Mouse (Mus musculus): ENCODE measurements around the gene Fmc1. TPM values are rescaled to one million over a fixed set of nuclear protein-coding genes. Genes with fewer than 3 reads are reported as not detected.
"Not testable (repeated sequence)": the region's sequence is repeated elsewhere in the genome, so short reads cannot be mapped to it uniquely, and the experiment has no call there.

Gene Fmc1
- 10 to 100 TPM; 52.0 to 55.9 TPM for total RNA-seq (2021)
- long read RNA-seq, experiment 1, transcript Fmc1-201 (2 exons, 479 nt): major isoform, 7 of 8 reads
- long read RNA-seq, experiment 1, partial matches to known transcripts: 0 of 8 reads
- long read RNA-seq, experiment 1, other reads (novel, unspliced or antisense): 1 of 8 reads
- long read RNA-seq, experiment 2, transcript Fmc1-201 (2 exons, 479 nt): major isoform, 39 of 44 reads
- long read RNA-seq, experiment 2, partial matches to known transcripts: 5 of 44 reads
- long read RNA-seq, experiment 2, other reads (novel, unspliced or antisense): 0 of 44 reads

GRCm38 (mm10) chr6:38533428-38534405 lies at the start of gene Fmc1:
Gene Fmc1 (plus strand): TSS chr6:38533502.
- DNase-seq (ENCODE audit: low spot score in 2 of 2): peak; percentile 98 to 99

GRCm38 (mm10) chr6:38492550-38492949 lies 40.8 kb upstream of the Fmc1 start:
- peak in 1 of 2 experiments; percentile 22 for DNase-seq (ENCODE audit: low spot score in 2 of 2)

DNA sequence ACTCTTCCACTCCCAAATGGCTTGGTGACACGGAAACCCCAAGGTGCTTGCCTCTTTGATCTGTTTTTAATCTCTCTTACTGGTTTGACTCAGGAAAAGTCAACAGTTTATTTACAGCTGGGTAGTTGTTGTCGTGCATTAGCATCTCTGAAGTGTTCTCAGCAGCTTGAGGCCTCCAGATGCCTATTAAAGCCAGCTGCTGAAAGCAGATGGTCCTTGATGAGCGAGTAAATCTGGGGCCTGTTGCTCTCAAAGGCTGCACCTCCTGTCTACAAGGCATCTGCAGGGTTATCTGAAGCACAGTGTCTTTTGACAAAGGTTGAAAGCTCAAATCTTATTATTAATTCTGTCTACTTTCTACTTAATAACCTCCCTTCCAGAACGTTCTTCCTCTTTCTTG lies 37.7 kb upstream of the Fmc1 start:
- DNase-seq (ENCODE audit: low spot score in 2 of 2): no peak

GRCm38 (mm10) chr6:38512096-38512495 lies 21.2 kb upstream of the Fmc1 start:
- no peak for DNase-seq (ENCODE audit: low spot score in 2 of 2)

- DNase-seq (ENCODE audit: low spot score in 2 of 2): no peak
Observed at GRCm38 (mm10) chr6:38512830-38513229, 20.5 kb upstream of the Fmc1 start.

- DNase-seq (ENCODE audit: low spot score in 2 of 2): no peak
Observed at GRCm38 (mm10) chr6:38515201-38515600, 18.1 kb upstream of the Fmc1 start.

GRCm38 (mm10) chr6:38523851-38524250 lies 9.5 kb upstream of the Fmc1 start:
- DNase-seq (ENCODE audit: low spot score in 2 of 2): no peak

GRCm38 (mm10) chr6:38531211-38531820 lies 2.0 kb upstream of the Fmc1 start:
- DNase-seq (ENCODE audit: low spot score in 2 of 2): peak in 1 of 2 experiments; percentile 18

- peak in 1 of 2 experiments; percentile 20 for DNase-seq (ENCODE audit: low spot score in 2 of 2)
Observed at GRCm38 (mm10) chr6:38532500-38533420, 542 bp upstream of the Fmc1 start.

DNA sequence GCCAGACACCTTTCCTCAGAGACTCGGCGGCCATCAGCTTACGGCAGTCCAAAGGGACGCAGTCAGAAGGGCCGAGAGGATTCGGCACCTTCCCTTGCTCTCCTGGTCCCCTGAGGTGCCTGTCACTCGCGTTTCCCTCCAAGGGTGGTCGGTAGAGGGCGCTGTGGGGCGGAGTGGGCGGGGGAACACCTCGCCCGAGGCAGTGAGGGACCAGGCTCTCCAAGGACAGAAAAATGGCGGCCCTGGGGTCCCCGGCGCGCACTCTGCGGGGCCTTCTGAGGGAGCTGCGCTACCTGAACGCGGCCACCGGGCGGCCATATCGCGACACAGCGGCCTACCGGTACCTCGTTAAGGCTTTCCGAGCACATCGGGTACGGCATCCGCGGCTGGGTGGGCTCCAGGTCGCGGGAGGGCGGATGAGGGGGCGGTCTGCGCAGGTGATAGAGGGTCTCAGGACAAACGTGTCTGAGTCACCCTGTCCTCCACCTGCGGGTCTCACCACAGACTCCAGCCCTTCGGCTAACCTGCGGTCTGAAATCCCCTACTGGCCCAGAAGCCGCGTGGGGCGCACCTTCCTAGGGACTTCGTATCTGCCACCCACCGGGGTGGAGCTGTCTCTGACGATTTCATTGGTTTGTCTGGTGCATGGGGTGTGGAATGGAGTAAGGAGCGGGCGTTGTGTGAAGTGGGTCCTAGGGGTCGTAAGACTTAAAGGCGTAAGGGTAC lies 1.5 kb downstream of the Fmc1 start:
- DNase-seq (ENCODE audit: low spot score in 2 of 2): peak; percentile 96 to 98

- DNase-seq (ENCODE audit: low spot score in 2 of 2): no peak
Observed at GRCm38 (mm10) chr6:38535366-38535690, 2.0 kb downstream of the Fmc1 start.

DNA sequence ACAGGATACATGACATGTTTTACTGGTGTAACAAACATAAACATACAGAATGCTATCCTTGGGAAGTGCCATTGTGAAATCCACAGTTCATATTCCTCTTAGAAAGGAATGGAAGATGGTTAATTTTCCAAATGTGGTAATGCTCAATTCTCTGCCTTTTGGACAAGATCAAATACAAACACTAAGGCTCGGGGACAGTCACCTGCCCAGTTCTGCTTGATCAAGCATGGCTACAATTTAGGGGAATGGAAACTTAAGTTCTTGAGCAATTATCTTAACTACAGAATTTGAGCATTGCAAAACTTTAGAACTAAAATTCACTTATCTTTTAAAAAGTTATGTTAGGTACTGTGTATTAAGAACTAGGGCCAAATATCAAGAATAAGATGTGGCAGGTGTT lies 2.5 kb downstream of the Fmc1 start:
- no peak for DNase-seq (ENCODE audit: low spot score in 2 of 2)

GRCm38 (mm10) chr6:38544141-38544540 lies 10.8 kb downstream of the Fmc1 start:
- not testable (repeated sequence) for DNase-seq (ENCODE audit: low spot score in 2 of 2)

DNA sequence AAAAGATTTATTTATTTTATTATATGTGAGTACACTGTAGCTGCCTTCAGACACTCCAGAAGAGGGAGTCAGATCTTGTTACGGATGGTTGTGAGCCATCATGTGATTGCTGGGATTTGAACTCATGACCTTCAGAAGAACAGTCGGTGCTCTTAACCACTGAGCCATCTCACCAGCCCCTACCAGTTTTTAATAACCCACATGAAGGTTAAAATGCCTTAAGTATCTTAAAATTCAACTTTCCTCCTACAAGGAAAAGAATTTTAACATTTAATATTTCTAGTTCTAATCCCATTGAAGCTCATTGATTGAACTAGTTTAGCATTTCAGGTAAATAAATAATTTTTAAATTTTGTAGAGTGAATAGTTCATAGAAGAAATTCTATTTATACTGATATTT lies 13.7 kb downstream of the Fmc1 start:
- not testable (repeated sequence) for DNase-seq (ENCODE audit: low spot score in 2 of 2)

DNA sequence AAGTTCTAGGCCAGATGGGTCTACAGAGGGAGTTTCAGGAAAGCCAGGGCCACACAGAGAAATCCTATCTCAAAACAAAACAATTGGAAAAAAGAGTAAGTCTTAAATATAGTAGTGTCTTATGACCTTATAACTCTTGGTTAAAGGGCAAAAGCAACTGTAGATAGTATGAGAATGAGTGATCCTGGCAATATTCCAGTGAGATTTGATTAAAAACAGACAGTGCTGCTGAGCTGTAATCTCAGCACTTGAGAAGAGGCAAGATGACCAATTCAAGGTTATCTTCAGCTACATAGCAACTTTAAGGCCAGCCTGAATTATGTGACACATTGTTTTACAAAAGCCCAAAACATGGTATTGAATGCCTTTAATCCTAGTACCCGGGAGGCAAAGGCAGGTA lies 14.4 kb downstream of the Fmc1 start:
- no peak for DNase-seq (ENCODE audit: low spot score in 2 of 2)

- DNase-seq (ENCODE audit: low spot score in 2 of 2): not testable (repeated sequence)
Observed at GRCm38 (mm10) chr6:38548595-38548994, 15.3 kb downstream of the Fmc1 start.

DNA sequence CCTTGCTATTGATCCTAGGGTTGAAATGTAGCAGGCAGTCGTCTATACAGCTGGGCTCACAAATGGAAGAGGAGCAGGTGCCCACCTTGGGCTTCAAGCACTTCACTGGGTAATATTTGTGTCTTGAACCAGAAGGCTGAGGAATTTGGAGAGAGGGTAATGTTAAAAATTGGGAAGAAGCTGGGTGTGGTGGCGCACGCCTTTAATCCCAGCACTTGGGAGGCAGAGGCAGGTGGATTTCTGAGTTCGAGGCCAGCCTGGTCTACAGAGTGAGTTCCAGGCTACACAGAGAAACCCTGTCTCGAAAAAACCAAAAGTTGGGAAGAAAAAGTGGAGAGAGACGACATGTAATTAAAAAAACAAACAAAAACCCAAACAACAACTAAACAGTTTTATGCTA lies 16.5 kb downstream of the Fmc1 start:
- DNase-seq (ENCODE audit: low spot score in 2 of 2): peak in 1 of 2 experiments; percentile 11

DNA sequence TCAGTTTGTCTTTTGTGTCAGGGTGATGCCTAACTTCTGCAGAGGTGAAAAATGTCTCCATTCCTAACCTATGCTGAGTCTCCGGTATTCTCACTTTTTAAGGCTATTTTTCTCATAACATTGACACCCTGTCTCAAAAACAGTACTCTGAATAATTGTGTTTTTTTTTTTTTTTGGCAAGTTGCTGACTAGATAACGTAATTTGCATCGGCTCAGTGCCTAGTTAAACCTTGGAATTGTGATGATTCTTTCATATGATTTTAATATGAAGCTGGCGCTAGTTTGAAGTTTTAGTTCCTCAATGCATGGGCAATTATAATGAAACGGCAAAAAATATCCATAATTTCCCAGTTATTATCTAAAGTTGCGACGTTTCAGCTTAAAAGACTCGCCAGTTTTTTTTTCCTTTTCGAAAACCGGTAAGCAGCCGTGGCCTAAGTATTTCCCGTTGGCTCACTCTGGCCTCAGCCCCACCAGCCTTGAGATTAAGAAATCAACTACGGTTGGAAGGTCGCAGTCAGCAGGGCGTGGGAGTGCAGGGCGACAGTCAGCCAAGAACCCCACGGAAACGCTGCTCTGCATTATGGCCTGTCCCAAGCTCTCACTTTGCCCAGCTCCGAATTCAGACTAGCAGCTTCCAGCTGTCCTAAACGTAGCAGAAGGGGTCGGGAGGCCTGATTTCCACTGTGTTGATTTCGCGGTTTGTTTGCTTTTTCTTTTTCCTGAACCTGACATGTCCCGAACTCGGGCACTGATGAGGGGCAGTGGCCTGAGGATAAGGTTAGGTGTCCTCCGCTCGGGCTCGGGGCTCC lies 17.2 kb downstream of the Fmc1 start:
- DNase-seq (ENCODE audit: low spot score in 2 of 2): peak in 1 of 2 experiments; percentile 13
